Mouse (Mus musculus): ENCODE results near the gene Atp1a2.
"Not testable (repeated sequence)": the region's sequence is repeated elsewhere in the genome, so short reads cannot be mapped to it uniquely, and the experiment has no call there.

Atp1a2 gene

GRCm38 (mm10) chr1:172273386-172273785, 24.5 kb downstream of the Atp1a2 start:
- DNase-seq (ENCODE audit: low spot score in 2 of 2): no peak

GRCm38 (mm10) chr1:172271765-172272164, 26.1 kb downstream of the Atp1a2 start:
- DNase-seq (ENCODE audit: low spot score in 2 of 2): no peak

GRCm38 (mm10) chr1:172271208-172271607, 26.7 kb downstream of the Atp1a2 start:
- DNase-seq (ENCODE audit: low spot score in 2 of 2): no peak

GRCm38 (mm10) chr1:172261477-172262078, 36.3 kb downstream of the Atp1a2 start, which contains the start of gene Igsf8:
TSS of gene Igsf8 (plus strand) at chr1:172261641.
- no peak for DNase-seq (ENCODE audit: low spot score in 2 of 2)

- DNase-seq (ENCODE audit: low spot score in 2 of 2): no peak
These were observed 39.5 kb downstream of the Atp1a2 start, which contains the start of gene Atp1a4 for GRCm38 (mm10) chr1:172258314-172258713. TSS of gene Atp1a4 (minus strand) at chr1:172258414.

GRCm38 (mm10) chr1:172247679-172248078, 50.2 kb downstream of the Atp1a2 start:
- no peak for DNase-seq (ENCODE audit: low spot score in 2 of 2)

GRCm38 (mm10) chr1:172247216-172247615, 50.6 kb downstream of the Atp1a2 start:
- no peak for DNase-seq (ENCODE audit: low spot score in 2 of 2)

- DNase-seq (ENCODE audit: low spot score in 2 of 2): not testable (repeated sequence)
These were observed 53.2 kb downstream of the Atp1a2 start for GRCm38 (mm10) chr1:172244645-172245044.

GRCm38 (mm10) chr1:172243547-172244205, 54.2 kb downstream of the Atp1a2 start:
- DNase-seq (ENCODE audit: low spot score in 2 of 2): no peak

- DNase-seq (ENCODE audit: low spot score in 2 of 2): no peak
These were observed 55.5 kb downstream of the Atp1a2 start for GRCm38 (mm10) chr1:172242401-172242800.

GRCm38 (mm10) chr1:172240945-172241708, 56.7 kb downstream of the Atp1a2 start:
- no peak for DNase-seq (ENCODE audit: low spot score in 2 of 2)

GRCm38 (mm10) chr1:172229215-172229614, 68.6 kb downstream of the Atp1a2 start:
- DNase-seq (ENCODE audit: low spot score in 2 of 2): no peak

- DNase-seq (ENCODE audit: low spot score in 2 of 2): no peak
These were observed 69.7 kb downstream of the Atp1a2 start for GRCm38 (mm10) chr1:172228209-172228608.
